Mouse (Mus musculus) ES-Bruce4 (cell line): Measurements from ENCODE around the gene Wdr83os. TPM values are rescaled to one million over a fixed set of nuclear protein-coding genes. Genes with fewer than 3 reads are reported as not detected.

Experiments
- H3K27ac ChIP-seq: 2 replicates; pipeline ENCODE4 v1.5.1; 2012; ENCODE audit warnings: low read length, inconsistent platforms; ENCODE audit not compliant: insufficient read depth
- H3K27me3 ChIP-seq: 2 replicates; pipeline ENCODE4 v1.6.1; 2012; ENCODE audit warnings: mild to moderate bottlenecking, low read length, inconsistent platforms; ENCODE audit not compliant: control insufficient read depth, poor library complexity, insufficient read depth, severe bottlenecking
- H3K36me3 ChIP-seq: 2 replicates; pipeline ENCODE4 v1.6.1; 2012; ENCODE audit warnings: inconsistent platforms, mild to moderate bottlenecking, low read length, moderate library complexity; ENCODE audit not compliant: control insufficient read depth, poor library complexity, insufficient read depth, severe bottlenecking
- H3K4me1 ChIP-seq: one replicate; pipeline ENCODE4 v1.8.1; 2011; ENCODE audit warnings: low read length; ENCODE audit not compliant: control insufficient read depth, insufficient read depth
- H3K4me3 ChIP-seq: 2 replicates; pipeline ENCODE4 v1.5.1; 2011; ENCODE audit warnings: low read depth, mild to moderate bottlenecking, low read length
- H3K9ac ChIP-seq: 2 replicates; pipeline ENCODE4 v1.6.1; 2012; ENCODE audit warnings: low read depth, mild to moderate bottlenecking, inconsistent platforms; ENCODE audit not compliant: poor library complexity, severe bottlenecking
- H3K9me3 ChIP-seq: replicated peaks from 2 replicates; pipeline ENCODE4 v1.6.1; 2012; ENCODE audit warnings: mild to moderate bottlenecking, low read length, inconsistent platforms; ENCODE audit not compliant: control insufficient read depth, poor library complexity, insufficient read depth, severe bottlenecking
- CTCF ChIP-seq: IDR thresholded peaks from one replicate; pipeline ENCODE4 v1.8.1; 2011; ENCODE audit warnings: low read depth, low read length
- EP300 ChIP-seq: IDR thresholded peaks from 2 replicates; pipeline ENCODE4 v1.6.1; 2011; ENCODE audit warnings: low read depth, low read length; ENCODE audit not compliant: insufficient read depth
- POLR2A ChIP-seq: IDR thresholded peaks from one replicate; pipeline ENCODE4 v1.8.1; 2011; ENCODE audit warnings: low read length; ENCODE audit not compliant: insufficient read depth
- polyA plus RNA-seq: library from polyadenylated mRNA; stranded (reverse); fragments of >200 nt; gene quantifications from 2 replicates; pipeline ENCODE4 v1.2.4, GENCODE M21; 2011; ENCODE audit warnings: low read depth; ENCODE audit not compliant: missing spikeins, insufficient read depth, insufficient read length

Gene Wdr83os
- polyA plus RNA-seq, 1 experiment = 82.5 TPM

DNA sequence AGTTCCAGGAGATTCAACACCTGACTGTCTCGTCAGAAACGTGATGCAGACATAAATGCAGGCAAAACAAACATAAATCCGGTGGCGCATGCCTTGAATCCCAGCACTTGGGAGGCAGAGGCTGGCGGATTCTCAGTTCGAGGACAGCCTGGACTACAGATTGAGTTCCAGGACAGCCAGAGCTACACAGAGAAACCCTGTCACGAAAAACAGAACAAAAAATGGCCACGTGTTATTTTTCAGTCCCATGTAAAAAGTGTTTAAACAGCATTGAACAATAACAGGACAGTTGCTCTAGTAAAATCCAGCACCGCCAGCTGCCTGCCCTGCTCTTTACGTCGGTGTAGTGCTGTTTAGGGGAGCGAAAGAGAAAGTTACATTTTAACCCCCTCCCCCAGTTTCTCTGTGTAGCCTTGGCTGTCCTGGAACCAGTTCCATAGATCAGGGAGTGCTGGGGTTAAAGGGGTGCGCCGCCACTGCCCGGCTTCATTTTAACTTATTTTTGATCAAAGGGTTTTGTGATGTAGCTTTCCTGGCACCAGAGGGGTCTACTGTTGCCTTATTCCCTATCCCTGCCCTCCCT is 44.7 kb upstream of the Wdr83os start:
- peak overlapping the region; percentile 99 for H3K9ac ChIP-seq
- peak overlapping the region; percentile 78 for H3K27ac ChIP-seq
- no peaks in the 10 kb centered on the region for H3K27me3 ChIP-seq
- peaks cover 30% of the 10 kb centered on the region for H3K36me3 ChIP-seq
- no peaks in the 10 kb centered on the region for H3K9me3 ChIP-seq
- TF ChIP-seq EP300 = no peak
- no peak for TF ChIP-seq POLR2A
- TF ChIP-seq CTCF = no peak
- H3K4me1 ChIP-seq = no peaks in the 10 kb centered on the region
- peak overlapping the region; percentile 98 for H3K4me3 ChIP-seq

DNA sequence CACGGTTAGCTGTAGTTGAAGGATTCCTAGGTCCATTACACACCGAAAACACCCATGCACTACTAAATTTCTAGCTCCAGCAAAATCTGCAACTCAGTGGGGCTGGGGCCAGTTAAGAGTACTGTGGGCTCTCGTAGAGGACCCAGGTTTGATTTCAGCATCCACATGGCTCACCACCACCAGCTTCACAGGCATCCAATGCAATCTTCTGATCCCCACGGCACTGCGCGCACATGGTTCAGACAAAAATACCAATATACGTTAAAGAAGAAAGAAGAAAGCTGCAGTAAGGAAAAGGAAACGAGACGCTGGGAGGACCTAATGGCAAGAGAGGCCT is 44.2 kb upstream of the Wdr83os start:
- peak overlapping the region; percentile 99 for H3K9ac ChIP-seq
- H3K9me3 ChIP-seq = no peaks in the 10 kb centered on the region
- H3K36me3 ChIP-seq = peaks cover 31% of the 10 kb centered on the region
- peak overlapping the region; percentile 78 for H3K27ac ChIP-seq
- H3K27me3 ChIP-seq = no peaks in the 10 kb centered on the region
- TF ChIP-seq EP300 = no peak
- no peak for TF ChIP-seq POLR2A
- TF ChIP-seq CTCF = no peak
- H3K4me1 ChIP-seq = no peaks in the 10 kb centered on the region
- H3K4me3 ChIP-seq = peak overlapping the region; percentile 98

DNA sequence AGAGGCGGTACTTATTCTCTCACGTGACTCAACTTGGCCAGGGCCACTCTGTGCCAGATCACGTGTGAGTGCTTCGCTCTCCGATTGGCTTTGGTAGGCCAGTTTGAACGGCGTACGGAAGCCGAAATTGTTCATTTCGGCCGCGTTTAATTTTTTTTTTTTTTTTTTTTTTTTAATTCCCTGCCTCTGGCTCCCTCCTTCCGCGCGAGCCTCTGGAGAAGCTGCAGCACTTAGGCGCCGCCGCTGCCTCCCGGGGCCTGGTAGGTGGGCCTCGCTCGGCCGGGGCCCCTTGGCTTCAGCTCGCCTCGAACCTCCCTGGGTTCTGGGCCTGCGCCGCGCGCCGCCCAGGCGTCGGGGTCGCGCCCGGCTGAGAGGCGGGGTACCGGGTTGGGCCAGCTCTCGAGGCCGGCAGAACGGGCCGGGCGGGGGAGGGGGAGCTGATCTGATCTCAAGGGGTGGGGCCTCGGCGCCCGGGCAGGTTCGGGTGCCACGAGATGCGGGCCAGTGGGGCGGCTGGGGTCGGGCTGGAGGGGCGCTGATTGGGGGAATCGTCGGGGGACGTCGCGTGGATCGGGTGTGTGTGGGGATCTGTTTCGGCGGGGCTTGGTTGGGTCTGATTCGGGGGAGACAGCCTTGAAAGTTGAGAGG is 43.7 kb upstream of the Wdr83os start, which contains the start of gene Tnpo2:
Gene Tnpo2 (plus strand): TSS at position 198 of the 648 bp plus-strand sequence.
- 0 out of 2 replicates have a peak, but pooled peaks have one; percentile 34 for TF ChIP-seq EP300
- peak; percentile 41 for TF ChIP-seq POLR2A
- TF ChIP-seq CTCF = no peak
- H3K36me3 ChIP-seq = peaks cover 31% of the 10 kb centered on the region
- peak within 1 kb of the TSS; percentile 99 for H3K9ac ChIP-seq
- H3K4me3 ChIP-seq = peak within 1 kb of the TSS; percentile 98
- peak within 1 kb of the TSS; percentile 95 for H3K27ac ChIP-seq
- H3K27me3 ChIP-seq = no peaks in the 10 kb centered on the region
- H3K9me3 ChIP-seq = no peaks in the 10 kb centered on the region
- no peaks in the 10 kb centered on the region for H3K4me1 ChIP-seq

DNA sequence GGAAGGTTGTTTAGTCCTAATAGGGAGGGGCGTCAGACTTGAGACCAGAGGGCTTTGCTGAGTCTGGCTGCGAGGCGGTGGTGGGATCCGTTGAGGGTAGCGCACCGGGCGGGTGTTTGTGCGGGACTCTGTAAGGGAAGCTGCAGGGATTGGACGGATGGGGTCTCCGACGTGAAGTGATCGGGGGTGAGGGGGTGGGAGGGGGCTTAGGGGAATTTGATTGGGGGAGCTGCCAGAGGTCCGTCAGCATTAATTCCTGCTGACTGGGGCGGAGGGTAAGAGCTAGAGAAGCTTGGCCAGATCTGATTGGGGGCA is 43.2 kb upstream of the Wdr83os start:
- Histone ChIP-seq H3K9me3 (no peaks in the 10 kb centered on the region), H3K36me3 (peaks cover 31% of the 10 kb centered on the region), H3K4me1 (no peaks in the 10 kb centered on the region), H3K27me3 (no peaks in the 10 kb centered on the region), H3K27ac (peak overlapping the region; percentile 95), H3K9ac (peak overlapping the region; percentile 99), H3K4me3 (peak overlapping the region; percentile 95)
- no peak for TF ChIP-seq CTCF
- TF ChIP-seq EP300 = no peak
- TF ChIP-seq POLR2A = no peak

DNA sequence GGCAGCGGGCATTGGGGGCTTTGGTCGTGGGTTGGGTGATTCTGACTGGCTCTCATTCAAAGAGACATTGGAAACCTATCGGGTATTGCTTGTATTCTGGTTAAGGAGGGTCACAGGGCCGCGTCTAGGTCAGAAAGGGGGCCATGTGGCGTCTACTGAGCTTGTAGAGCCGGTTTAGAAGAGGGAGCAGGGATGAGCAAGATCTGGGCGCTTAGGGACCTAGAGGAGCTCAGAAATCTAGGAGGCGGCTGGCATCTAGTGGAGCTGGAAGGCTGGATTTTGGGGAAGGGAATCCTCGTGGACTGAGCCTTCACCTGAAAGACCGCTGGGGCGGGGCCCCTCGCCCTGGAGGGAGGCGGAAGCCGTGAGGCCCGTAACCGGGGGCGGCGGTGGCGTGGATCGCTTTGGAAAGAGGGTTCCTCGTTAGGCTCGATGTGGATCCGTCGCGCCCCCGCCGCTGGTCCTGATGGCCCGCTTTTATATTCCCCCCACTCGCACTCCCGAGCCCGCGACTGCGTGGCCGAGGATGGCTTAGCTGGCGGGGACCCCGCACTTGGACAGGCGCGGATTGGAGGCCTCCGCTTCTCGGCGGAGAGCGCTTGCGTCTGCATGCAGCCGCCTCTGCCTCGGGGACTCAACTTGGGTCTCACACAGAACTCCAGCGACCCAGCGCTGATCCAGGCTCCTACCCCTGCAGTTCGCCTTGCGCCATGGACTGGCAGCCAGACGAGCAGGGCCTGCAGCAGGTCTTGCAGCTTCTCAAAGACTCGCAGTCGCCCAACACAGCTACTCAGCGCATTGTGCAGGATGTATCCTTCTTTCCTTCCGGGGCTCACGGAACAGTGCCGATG is 42.6 kb upstream of the Wdr83os start:
- H3K4me1 ChIP-seq = no peaks in the 10 kb centered on the region
- peak overlapping the region; percentile 95 for H3K4me3 ChIP-seq
- H3K27me3 ChIP-seq = no peaks in the 10 kb centered on the region
- peak overlapping the region; percentile 99 for H3K9ac ChIP-seq
- peak overlapping the region; percentile 91 for H3K27ac ChIP-seq
- H3K36me3 ChIP-seq = peaks cover 32% of the 10 kb centered on the region
- TF ChIP-seq EP300 (no peak), CTCF (no peak), POLR2A (no peak)
- H3K9me3 ChIP-seq = no peaks in the 10 kb centered on the region

DNA sequence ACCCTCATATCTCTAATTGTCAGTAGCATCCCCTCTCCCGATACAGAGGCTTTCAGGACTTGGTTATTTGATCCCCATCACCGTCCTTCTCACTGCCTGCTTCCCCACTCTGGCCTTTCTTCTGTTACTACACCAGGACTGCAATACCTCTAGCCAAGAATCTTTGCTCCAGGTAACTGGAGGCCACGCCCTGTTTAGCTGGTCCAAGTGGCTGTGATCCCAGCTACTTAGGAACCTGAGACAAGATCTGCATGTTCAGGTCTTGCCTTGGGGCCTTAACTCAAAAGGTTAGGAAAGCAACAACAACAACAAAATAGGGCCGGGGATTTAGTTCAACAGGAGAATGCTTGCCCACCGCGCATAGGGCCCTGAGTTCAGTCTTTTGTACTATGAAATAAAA is 36.9 kb upstream of the Wdr83os start:
- Histone ChIP-seq H3K27me3 (no peaks in the 10 kb centered on the region), H3K36me3 (peaks cover 87% of the 10 kb centered on the region), H3K9ac (no peak overlapping the region), H3K9me3 (no peaks in the 10 kb centered on the region), H3K4me1 (no peaks in the 10 kb centered on the region), H3K27ac (no peak overlapping the region), H3K4me3 (no peak overlapping the region)
- no peak for TF ChIP-seq CTCF
- TF ChIP-seq POLR2A = no peak
- no peak for TF ChIP-seq EP300
